Mouse (Mus musculus): ENCODE measurements around the gene Ulk4. TPM values are rescaled to one million over a fixed set of nuclear protein-coding genes. Genes with fewer than 3 reads are reported as not detected.

Ulk4 gene
- polyA plus RNA-seq, 1 experiment: 1.1 TPM

DNA sequence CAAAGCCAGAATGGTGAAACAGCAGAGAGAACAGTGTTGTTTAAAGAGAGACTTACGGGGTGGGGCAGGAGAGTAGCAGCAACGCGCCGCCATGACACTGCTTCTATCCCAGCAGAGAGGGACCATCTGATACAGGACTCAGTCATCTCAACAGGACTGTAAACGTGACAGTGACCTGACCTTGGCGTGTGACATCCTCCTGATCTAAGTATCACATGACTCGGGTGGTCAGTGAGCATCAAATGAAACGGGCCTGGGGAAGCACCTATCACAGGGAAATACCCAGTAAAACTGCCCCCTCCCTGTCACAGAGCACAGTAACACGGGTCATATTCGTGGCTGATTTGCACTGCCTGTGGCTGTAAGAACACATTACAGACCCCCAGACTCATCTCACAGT lies 196.6 kb downstream of the Ulk4 start:
- Histone ChIP-seq H3K4me3 (ENCODE audit: insufficient read depth, poor library complexity, severe bottlenecking) (no peak overlapping the region), H3K36me3 (ENCODE audit: control insufficient read depth, insufficient read depth) (no peaks in the 10 kb centered on the region), H3K79me2 (ENCODE audit: control insufficient read depth, insufficient read depth) (no peaks in the 10 kb centered on the region), H3K27me3 (ENCODE audit: control insufficient read depth, insufficient read depth, insufficient read length) (no peaks in the 10 kb centered on the region), H3K79me3 (ENCODE audit: low read depth) (no peaks in the 10 kb centered on the region), H3ac (ENCODE audit: control insufficient read depth, insufficient read length, low read depth) (no peak overlapping the region)
- TF ChIP-seq MAX (IDR thresholded peaks at IDR 0.05) (no peak), MYOD1 (IDR thresholded peaks at IDR 0.05; ENCODE audit: control insufficient read depth, insufficient read length, low read depth) (no peak), MYOG (IDR thresholded peaks at IDR 0.05; ENCODE audit: control insufficient read depth, extremely low read depth, insufficient read length) (no peak), FOSL1 (IDR thresholded peaks at IDR 0.05; ENCODE audit: insufficient read depth, low read length, poor library complexity, severe bottlenecking) (no peak), CTCF (IDR thresholded peaks at IDR 0.05; ENCODE audit: control insufficient read depth, insufficient read depth, insufficient read length) (no peak), CEBPB (IDR thresholded peaks at IDR 0.05; ENCODE audit: low read depth) (no peak), USF1 (IDR thresholded peaks at IDR 0.05; ENCODE audit: low read depth) (no peak)

DNA sequence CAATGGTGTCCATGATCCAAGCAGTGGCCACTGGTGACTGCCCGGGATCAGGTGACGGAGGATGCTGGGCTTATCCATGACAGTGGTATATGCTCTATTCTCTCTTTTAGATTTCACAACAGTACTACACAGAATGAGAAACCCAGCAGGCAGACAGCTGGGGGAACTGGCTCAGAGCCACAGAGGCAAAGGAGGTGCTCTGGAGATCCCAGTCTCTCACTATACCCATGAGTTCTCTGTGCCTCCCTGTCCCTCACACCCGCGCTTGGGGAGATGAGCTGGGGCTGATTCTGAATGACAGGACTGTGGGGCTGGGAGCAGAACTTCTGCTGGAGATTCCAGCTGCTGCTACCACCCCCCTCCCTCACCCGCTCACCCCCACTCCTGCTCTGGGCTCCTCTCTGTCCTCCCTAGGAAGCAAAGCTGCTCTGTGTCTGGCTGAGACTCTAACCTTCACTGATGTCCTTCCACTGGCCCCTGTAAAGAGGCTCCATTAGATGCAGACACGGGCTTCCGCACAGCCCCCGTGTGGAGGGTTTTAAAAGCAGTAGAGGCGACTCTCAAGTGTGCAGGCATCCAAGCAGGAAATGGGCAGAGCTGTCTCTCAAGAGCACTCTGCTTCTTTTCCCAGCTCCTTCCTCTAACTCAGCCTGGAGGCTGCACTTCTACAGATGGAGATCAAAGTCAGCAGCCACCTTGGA lies 197.5 kb downstream of the Ulk4 start:
- Histone ChIP-seq H3K79me2 (ENCODE audit: control insufficient read depth, insufficient read depth) (no peaks in the 10 kb centered on the region), H3K4me3 (ENCODE audit: insufficient read depth, poor library complexity, severe bottlenecking) (no peak overlapping the region), H3K79me3 (ENCODE audit: low read depth) (no peaks in the 10 kb centered on the region), H3ac (ENCODE audit: control insufficient read depth, insufficient read length, low read depth) (no peak overlapping the region), H3K36me3 (ENCODE audit: control insufficient read depth, insufficient read depth) (no peaks in the 10 kb centered on the region), H3K27me3 (ENCODE audit: control insufficient read depth, insufficient read depth, insufficient read length) (no peaks in the 10 kb centered on the region)
- TF ChIP-seq CEBPB (IDR thresholded peaks at IDR 0.05; ENCODE audit: low read depth) (no peak), CTCF (IDR thresholded peaks at IDR 0.05; ENCODE audit: control insufficient read depth, insufficient read depth, insufficient read length) (no peak), FOSL1 (IDR thresholded peaks at IDR 0.05; ENCODE audit: insufficient read depth, low read length, poor library complexity, severe bottlenecking) (no peak), MYOD1 (IDR thresholded peaks at IDR 0.05; ENCODE audit: control insufficient read depth, insufficient read length, low read depth) (no peak), MAX (IDR thresholded peaks at IDR 0.05) (no peak)

- Histone ChIP-seq H3ac (ENCODE audit: control insufficient read depth, insufficient read length, low read depth) (no peak overlapping the region), H3K27me3 (ENCODE audit: control insufficient read depth, insufficient read depth, insufficient read length) (no peaks in the 10 kb centered on the region), H3K79me2 (ENCODE audit: control insufficient read depth, insufficient read depth) (no peaks in the 10 kb centered on the region), H3K4me3 (ENCODE audit: insufficient read depth, poor library complexity, severe bottlenecking) (no peak overlapping the region), H3K79me3 (ENCODE audit: low read depth) (no peaks in the 10 kb centered on the region), H3K36me3 (ENCODE audit: control insufficient read depth, insufficient read depth) (no peaks in the 10 kb centered on the region)
- TF ChIP-seq FOSL1 (IDR thresholded peaks at IDR 0.05; ENCODE audit: insufficient read depth, low read length, poor library complexity, severe bottlenecking): no peak
Measured at GRCm38 (mm10) chr9:121076291-121076690, 200.7 kb downstream of the Ulk4 start.

DNA sequence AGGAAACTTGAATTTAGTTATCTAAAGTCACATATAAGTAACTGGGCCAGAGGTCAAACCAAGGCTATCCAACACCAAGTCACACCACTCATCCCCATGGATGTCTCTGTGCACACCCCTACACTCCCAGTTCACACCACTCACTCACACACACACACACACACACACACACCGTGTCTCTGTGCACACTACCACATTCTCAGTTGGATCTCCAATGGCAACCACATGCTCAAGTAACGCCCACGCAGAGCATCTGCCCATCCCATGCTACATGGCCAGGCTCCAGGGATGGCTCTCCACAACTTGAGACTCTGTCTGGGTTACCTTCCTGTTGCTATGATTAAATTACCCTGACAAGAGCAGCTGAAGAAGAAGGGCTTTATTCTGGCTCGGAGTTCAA lies 201.8 kb downstream of the Ulk4 start:
- TF ChIP-seq CTCF (IDR thresholded peaks at IDR 0.05; ENCODE audit: control insufficient read depth, insufficient read depth, insufficient read length): no peak
- no peak for TF ChIP-seq MYOG (IDR thresholded peaks at IDR 0.05; ENCODE audit: control insufficient read depth, extremely low read depth, insufficient read length)
- no peak for TF ChIP-seq MAX (IDR thresholded peaks at IDR 0.05)
- TF ChIP-seq USF1 (IDR thresholded peaks at IDR 0.05; ENCODE audit: low read depth): no peak
- no peak for TF ChIP-seq FOSL1 (IDR thresholded peaks at IDR 0.05; ENCODE audit: insufficient read depth, low read length, poor library complexity, severe bottlenecking)
- no peak for TF ChIP-seq MYOD1 (IDR thresholded peaks at IDR 0.05; ENCODE audit: control insufficient read depth, insufficient read length, low read depth)
- no peak for TF ChIP-seq CEBPB (IDR thresholded peaks at IDR 0.05; ENCODE audit: low read depth)
- no peaks in the 10 kb centered on the region for H3K79me3 ChIP-seq (ENCODE audit: low read depth)
- no peaks in the 10 kb centered on the region for H3K27me3 ChIP-seq (ENCODE audit: control insufficient read depth, insufficient read depth, insufficient read length)

GRCm38 (mm10) chr9:121074726-121075125 lies 202.3 kb downstream of the Ulk4 start:
- H3K4me3 ChIP-seq (ENCODE audit: insufficient read depth, poor library complexity, severe bottlenecking): no peak overlapping the region
- H3K27me3 ChIP-seq (ENCODE audit: control insufficient read depth, insufficient read depth, insufficient read length): no peaks in the 10 kb centered on the region
- no peak for TF ChIP-seq MYOD1 (IDR thresholded peaks at IDR 0.05; ENCODE audit: control insufficient read depth, insufficient read length, low read depth)
- TF ChIP-seq MYOG (IDR thresholded peaks at IDR 0.05; ENCODE audit: control insufficient read depth, extremely low read depth, insufficient read length): no peak
- TF ChIP-seq CEBPB (IDR thresholded peaks at IDR 0.05; ENCODE audit: low read depth): no peak
- no peak for TF ChIP-seq FOSL1 (IDR thresholded peaks at IDR 0.05; ENCODE audit: insufficient read depth, low read length, poor library complexity, severe bottlenecking)
- TF ChIP-seq MAX (IDR thresholded peaks at IDR 0.05): no peak
- TF ChIP-seq USF1 (IDR thresholded peaks at IDR 0.05; ENCODE audit: low read depth): no peak
- TF ChIP-seq CTCF (IDR thresholded peaks at IDR 0.05; ENCODE audit: control insufficient read depth, insufficient read depth, insufficient read length): no peak
- no peaks in the 10 kb centered on the region for H3K79me2 ChIP-seq (ENCODE audit: control insufficient read depth, insufficient read depth)
- no peaks in the 10 kb centered on the region for H3K79me3 ChIP-seq (ENCODE audit: low read depth)
- no peak overlapping the region for H3ac ChIP-seq (ENCODE audit: control insufficient read depth, insufficient read length, low read depth)
- no peaks in the 10 kb centered on the region for H3K36me3 ChIP-seq (ENCODE audit: control insufficient read depth, insufficient read depth)

More for the DNA sequence above, 201.8 kb downstream of the Ulk4 start:
- Histone ChIP-seq H3K4me3 (ENCODE audit: insufficient read depth, poor library complexity, severe bottlenecking) (no peak overlapping the region), H3K36me3 (ENCODE audit: control insufficient read depth, insufficient read depth) (no peaks in the 10 kb centered on the region), H3K79me2 (ENCODE audit: control insufficient read depth, insufficient read depth) (no peaks in the 10 kb centered on the region), H3ac (ENCODE audit: control insufficient read depth, insufficient read length, low read depth) (no peak overlapping the region)

DNA sequence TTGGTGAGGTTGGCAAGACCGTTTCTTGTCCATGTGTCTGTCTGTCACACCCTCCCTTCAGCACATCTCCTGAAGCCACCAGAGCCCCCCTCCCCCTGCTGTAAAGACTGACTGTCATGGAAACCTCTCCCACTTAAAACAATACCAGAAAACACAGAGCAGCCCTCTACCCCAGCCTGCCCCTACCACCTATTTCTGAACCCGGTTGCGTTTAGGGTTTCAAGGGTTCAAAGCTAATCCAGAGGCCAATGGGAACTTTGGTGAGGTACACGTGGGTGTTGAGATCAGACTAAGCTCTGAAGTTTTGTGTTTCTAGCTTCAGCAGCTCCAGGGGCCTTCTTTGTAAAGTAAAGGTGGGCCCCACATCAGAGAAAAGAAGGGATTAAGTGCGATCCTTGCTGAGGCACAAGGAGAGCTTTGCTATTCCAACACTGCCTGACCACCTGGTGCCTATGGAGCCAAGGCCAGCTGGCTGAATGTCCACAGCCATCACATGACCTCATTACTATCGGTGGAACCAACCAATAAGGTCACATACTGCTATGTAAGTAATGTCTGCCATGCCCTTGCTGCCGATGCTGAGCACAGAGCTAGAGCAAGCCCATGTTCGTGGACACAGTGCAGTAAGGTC lies 204.8 kb downstream of the Ulk4 start:
- no peak for TF ChIP-seq USF1 (IDR thresholded peaks at IDR 0.05; ENCODE audit: low read depth)
- no peak for TF ChIP-seq FOSL1 (IDR thresholded peaks at IDR 0.05; ENCODE audit: insufficient read depth, low read length, poor library complexity, severe bottlenecking)
- no peak for TF ChIP-seq CTCF (IDR thresholded peaks at IDR 0.05; ENCODE audit: control insufficient read depth, insufficient read depth, insufficient read length)
- no peak for TF ChIP-seq CEBPB (IDR thresholded peaks at IDR 0.05; ENCODE audit: low read depth)
- no peak for TF ChIP-seq MAX (IDR thresholded peaks at IDR 0.05)
- no peak for TF ChIP-seq MYOD1 (IDR thresholded peaks at IDR 0.05; ENCODE audit: control insufficient read depth, insufficient read length, low read depth)
- no peak for TF ChIP-seq MYOG (IDR thresholded peaks at IDR 0.05; ENCODE audit: control insufficient read depth, extremely low read depth, insufficient read length)
- Histone ChIP-seq H3K27me3 (ENCODE audit: control insufficient read depth, insufficient read depth, insufficient read length) (no peaks in the 10 kb centered on the region), H3K36me3 (ENCODE audit: control insufficient read depth, insufficient read depth) (no peaks in the 10 kb centered on the region), H3K4me3 (ENCODE audit: insufficient read depth, poor library complexity, severe bottlenecking) (no peak overlapping the region), H3K79me2 (ENCODE audit: control insufficient read depth, insufficient read depth) (no peaks in the 10 kb centered on the region), H3ac (ENCODE audit: control insufficient read depth, insufficient read length, low read depth) (no peak overlapping the region), H3K79me3 (ENCODE audit: low read depth) (no peaks in the 10 kb centered on the region)

Measured in C2C12 (cell line).